Mouse (Mus musculus): ENCODE results near the gene Mfsd12. TPM values are rescaled to one million over a fixed set of nuclear protein-coding genes. Genes with fewer than 3 reads are reported as not detected.
A peak's percentile ranks its signal among the peaks of the same experiment; 100 is the strongest.

The Mfsd12 gene
- polyA plus RNA-seq, 1 experiment: 14.3 TPM

GRCm38 (mm10) chr10:81390678-81390965, 33.3 kb downstream of the Mfsd12 start:
- Histone ChIP-seq H3K4me1 (ENCODE audit: control insufficient read depth, insufficient read depth, low read length) (peaks cover 5% of the 10 kb centered on the region), H3K27ac (ENCODE audit: control insufficient read depth, insufficient read depth, low read depth, low read length, poor library complexity) (no peak overlapping the region), H3K4me3 (replicated peaks; ENCODE audit: control insufficient read depth, low read depth, low read length) (no peak overlapping the region)
- TF ChIP-seq POLR2A (IDR thresholded peaks at IDR 0.05; ENCODE audit: borderline replicate concordance, control insufficient read depth, low read depth, low read length) (no peak), CTCF (IDR thresholded peaks at IDR 0.05; ENCODE audit: control insufficient read depth, insufficient read depth, low read length) (no peak)
- 82% methylated on average over 13 of the region's 13 CpGs for WGBS

DNA sequence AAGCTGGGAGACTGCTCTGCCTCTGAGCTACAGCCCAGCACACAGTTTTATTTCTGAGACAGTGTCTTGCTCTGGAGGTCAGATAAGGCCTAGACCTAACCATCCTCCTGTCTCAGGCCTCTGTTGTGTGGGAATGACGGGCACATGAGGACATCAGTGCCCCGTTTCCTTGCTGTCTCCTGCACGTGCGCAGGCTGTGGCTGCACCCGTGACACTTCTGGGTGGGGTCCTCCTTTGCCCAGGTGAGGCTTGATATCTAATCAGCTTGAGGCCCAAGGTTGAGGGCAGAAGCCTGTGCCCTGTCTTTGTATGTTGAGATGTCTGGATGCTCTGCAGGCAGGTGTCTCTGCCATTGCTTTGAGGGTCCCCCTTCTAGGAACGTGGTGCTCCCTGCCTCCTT, 35.0 kb downstream of the Mfsd12 start:
- no peak overlapping the region for H3K4me3 ChIP-seq (replicated peaks; ENCODE audit: control insufficient read depth, low read depth, low read length)
- WGBS: 86% methylated on average over 6 of the region's 6 CpGs
- TF ChIP-seq POLR2A (IDR thresholded peaks at IDR 0.05; ENCODE audit: borderline replicate concordance, control insufficient read depth, low read depth, low read length) (no peak), CTCF (IDR thresholded peaks at IDR 0.05; ENCODE audit: control insufficient read depth, insufficient read depth, low read length) (no peak)
- H3K4me1 ChIP-seq (ENCODE audit: control insufficient read depth, insufficient read depth, low read length): peaks cover 5% of the 10 kb centered on the region
- H3K27ac ChIP-seq (ENCODE audit: control insufficient read depth, insufficient read depth, low read depth, low read length, poor library complexity): no peak overlapping the region

GRCm38 (mm10) chr10:81392781-81393185, 35.5 kb downstream of the Mfsd12 start, which contains the start of gene Smim24:
Smim24 (plus strand) TSS chr10:81393051.
- Histone ChIP-seq H3K27ac (ENCODE audit: control insufficient read depth, insufficient read depth, low read depth, low read length, poor library complexity) (peak within 1 kb of the TSS; percentile 23), H3K4me3 (replicated peaks; ENCODE audit: control insufficient read depth, low read depth, low read length) (peak within 1 kb of the TSS; percentile 40), H3K4me1 (ENCODE audit: control insufficient read depth, insufficient read depth, low read length) (peaks cover 5% of the 10 kb centered on the region)
- TF ChIP-seq CTCF (IDR thresholded peaks at IDR 0.05; ENCODE audit: control insufficient read depth, insufficient read depth, low read length) (no peak), POLR2A (IDR thresholded peaks at IDR 0.05; ENCODE audit: borderline replicate concordance, control insufficient read depth, low read depth, low read length) (no peak)
- 54% methylated on average over 14 of the region's 14 CpGs for WGBS

- H3K4me3 ChIP-seq (replicated peaks; ENCODE audit: control insufficient read depth, low read depth, low read length): peak overlapping the region; percentile 25
- peak overlapping the region; percentile 23 for H3K27ac ChIP-seq (ENCODE audit: control insufficient read depth, insufficient read depth, low read depth, low read length, poor library complexity)
- peaks cover 5% of the 10 kb centered on the region for H3K4me1 ChIP-seq (ENCODE audit: control insufficient read depth, insufficient read depth, low read length)
- 3% methylated on average over 19 of the region's 19 CpGs for WGBS
- TF ChIP-seq CTCF (IDR thresholded peaks at IDR 0.05; ENCODE audit: control insufficient read depth, insufficient read depth, low read length) (no peak), POLR2A (IDR thresholded peaks at IDR 0.05; ENCODE audit: borderline replicate concordance, control insufficient read depth, low read depth, low read length) (no peak)
These were observed 36.3 kb downstream of the Mfsd12 start for GRCm38 (mm10) chr10:81393456-81394063.

DNA sequence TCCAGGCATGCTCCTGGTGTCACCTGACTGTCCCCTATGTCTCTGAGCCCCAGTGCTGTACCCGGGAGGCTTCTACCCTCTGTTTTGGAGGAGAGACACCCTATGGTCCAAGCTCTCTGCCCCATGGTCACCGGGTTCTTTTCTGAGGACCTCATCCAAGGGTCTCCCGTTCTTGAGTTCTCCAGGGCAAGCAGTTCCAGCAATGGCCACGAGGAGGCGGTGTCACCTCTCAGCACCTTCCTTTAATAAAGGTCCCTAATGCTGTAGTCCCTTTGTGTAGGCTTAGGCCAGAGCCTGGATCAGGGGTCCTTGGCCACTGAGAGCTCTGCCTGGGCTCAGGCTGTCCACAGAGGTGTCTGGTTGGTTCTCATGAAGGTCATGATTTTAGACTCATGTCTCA, 37.8 kb downstream of the Mfsd12 start:
- TF ChIP-seq POLR2A (IDR thresholded peaks at IDR 0.05; ENCODE audit: borderline replicate concordance, control insufficient read depth, low read depth, low read length) (no peak), CTCF (IDR thresholded peaks at IDR 0.05; ENCODE audit: control insufficient read depth, insufficient read depth, low read length) (peak; percentile 95)
- WGBS: 17% methylated on average over 5 of the region's 5 CpGs
- no peak overlapping the region for H3K27ac ChIP-seq (ENCODE audit: control insufficient read depth, insufficient read depth, low read depth, low read length, poor library complexity)
- H3K4me1 ChIP-seq (ENCODE audit: control insufficient read depth, insufficient read depth, low read length): peaks cover 5% of the 10 kb centered on the region
- no peak overlapping the region for H3K4me3 ChIP-seq (replicated peaks; ENCODE audit: control insufficient read depth, low read depth, low read length)

- TF ChIP-seq POLR2A (IDR thresholded peaks at IDR 0.05; ENCODE audit: borderline replicate concordance, control insufficient read depth, low read depth, low read length) (no peak), CTCF (IDR thresholded peaks at IDR 0.05; ENCODE audit: control insufficient read depth, insufficient read depth, low read length) (no peak)
- 80% methylated on average over 4 of the region's 4 CpGs for WGBS
- Histone ChIP-seq H3K4me3 (replicated peaks; ENCODE audit: control insufficient read depth, low read depth, low read length) (no peak overlapping the region), H3K27ac (ENCODE audit: control insufficient read depth, insufficient read depth, low read depth, low read length, poor library complexity) (no peak overlapping the region), H3K4me1 (ENCODE audit: control insufficient read depth, insufficient read depth, low read length) (peaks cover 5% of the 10 kb centered on the region)
These were observed 38.6 kb downstream of the Mfsd12 start for GRCm38 (mm10) chr10:81395865-81396264.

DNA sequence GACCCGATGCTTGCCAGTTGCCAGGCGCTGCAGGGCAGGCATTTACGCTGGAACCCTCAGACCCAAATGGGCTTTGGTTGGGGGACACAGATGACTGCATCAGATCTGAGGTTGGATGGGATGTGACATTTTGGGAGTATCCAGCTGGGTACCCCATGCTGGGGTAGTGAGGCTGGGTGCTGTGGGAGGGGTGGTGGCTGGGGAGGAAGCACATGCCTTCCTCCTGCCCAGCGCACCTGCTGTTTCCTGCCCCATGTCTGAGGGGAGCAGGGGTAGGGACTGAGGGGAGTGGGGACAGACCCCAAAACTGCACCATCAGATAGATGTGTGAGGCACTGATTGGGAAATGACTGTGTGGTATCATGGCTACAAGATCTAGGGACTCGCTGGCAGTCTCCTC, 39.5 kb downstream of the Mfsd12 start:
- Histone ChIP-seq H3K4me3 (replicated peaks; ENCODE audit: control insufficient read depth, low read depth, low read length) (no peak overlapping the region), H3K4me1 (ENCODE audit: control insufficient read depth, insufficient read depth, low read length) (peaks cover 7% of the 10 kb centered on the region), H3K27ac (ENCODE audit: control insufficient read depth, insufficient read depth, low read depth, low read length, poor library complexity) (no peak overlapping the region)
- WGBS: 60% methylated on average over 5 of the region's 5 CpGs
- no peak for TF ChIP-seq CTCF (IDR thresholded peaks at IDR 0.05; ENCODE audit: control insufficient read depth, insufficient read depth, low read length)
- TF ChIP-seq POLR2A (IDR thresholded peaks at IDR 0.05; ENCODE audit: borderline replicate concordance, control insufficient read depth, low read depth, low read length): no peak

- H3K27ac ChIP-seq (ENCODE audit: control insufficient read depth, insufficient read depth, low read depth, low read length, poor library complexity): no peak overlapping the region
- WGBS: 86% methylated on average over 5 of the region's 5 CpGs
- no peak for TF ChIP-seq CTCF (IDR thresholded peaks at IDR 0.05; ENCODE audit: control insufficient read depth, insufficient read depth, low read length)
- no peak for TF ChIP-seq POLR2A (IDR thresholded peaks at IDR 0.05; ENCODE audit: borderline replicate concordance, control insufficient read depth, low read depth, low read length)
- peaks cover 2% of the 10 kb centered on the region; the same call in 1 of the 2 replicates for H3K4me1 ChIP-seq (ENCODE audit: control insufficient read depth, insufficient read depth, low read length)
- H3K4me3 ChIP-seq (replicated peaks; ENCODE audit: control insufficient read depth, low read depth, low read length): no peak overlapping the region
These were observed 42.0 kb downstream of the Mfsd12 start for GRCm38 (mm10) chr10:81399296-81399695.

All from bone marrow, adult 2 months (tissue).